Mouse (Mus musculus) kidney, postnatal 0 days (tissue): ENCODE results near the gene Aurkb. TPM values are rescaled to one million over a fixed set of nuclear protein-coding genes. Genes with fewer than 3 reads are reported as not detected.

Source experiments
- ATAC-seq: fragments of 200-750 bp; cut with Nextera tagmentation; replicated peaks from 2 replicates; pipeline ENCODE4 v1.8.0; 2017; ENCODE audit warnings: low read depth, moderate number of reproducible peaks, moderate TSS enrichment, moderate library complexity; ENCODE audit not compliant: low FRiP score
- DNase-seq: peaks from one replicate; pipeline ENCODE4 v3.0.0-alpha.2; 2016; ENCODE audit warnings: low spot score
- H3K27ac ChIP-seq: fragments of 300-500 bp; sonication (generic); 2 replicates; pipeline ENCODE4 v1.5.1; 2014; ENCODE audit warnings: mild to moderate bottlenecking
- H3K27me3 ChIP-seq: fragments of 300-500 bp; sonication (generic); 2 replicates; pipeline ENCODE4 v1.6.1; 2014; ENCODE audit warnings: low read length, mixed read lengths; ENCODE audit not compliant: insufficient read depth
- H3K36me3 ChIP-seq: fragments of 300-500 bp; sonication (generic); 2 replicates; pipeline ENCODE4 v1.6.1; 2014; ENCODE audit warnings: low read length, mixed read lengths; ENCODE audit not compliant: insufficient read depth
- H3K4me1 ChIP-seq: fragments of 300-500 bp; sonication (generic); replicated peaks from 2 replicates; pipeline ENCODE4 v1.6.1; 2014; ENCODE audit warnings: antibody characterized with exemption, low read length, mixed read lengths; ENCODE audit not compliant: insufficient read depth
- H3K4me2 ChIP-seq: fragments of 300-500 bp; sonication (generic); 2 replicates; pipeline ENCODE4 v1.6.1; 2014; ENCODE audit warnings: mild to moderate bottlenecking, low read length, moderate library complexity, mixed read lengths
- H3K4me3 ChIP-seq: fragments of 300-500 bp; sonication (generic); replicated peaks from 2 replicates; pipeline ENCODE4 v1.5.1; 2014; ENCODE audit warnings: low read depth, low read length
- H3K9ac ChIP-seq: fragments of 300-500 bp; sonication (generic); 2 replicates; pipeline ENCODE4 v1.6.1; 2014; ENCODE audit warnings: low read depth, low read length
- H3K9me3 ChIP-seq: fragments of 300-500 bp; sonication (generic); replicated peaks from 2 replicates; pipeline ENCODE4 v1.6.1; 2016; ENCODE audit warnings: low read length, inconsistent platforms, mixed read lengths
- CTCF ChIP-seq: IDR thresholded peaks from 2 replicates; pipeline ENCODE4 v1.5.1; 2016; ENCODE audit warnings: antibody characterized with exemption, low read depth, mild to moderate bottlenecking, moderate library complexity
- WGBS: fragments of 180-500 bp; shearing (Covaris S2); extraction: QIAGEN DNeasy Blood & Tissue Kit; methylation state at CpG from one replicate; pipeline ENCODE4 v1.1.7; 2014; 5-methylcytosine and 5-hydroxymethylcytosine counted together
- polyA plus RNA-seq: library from polyadenylated mRNA; unstranded; fragments of >200 nt; fragmentation: Nextera tagmentation; extraction: Ambion mirVana; gene quantifications from 2 replicates; pipeline ENCODE4 v1.2.1, GENCODE M21; 2015

Aurkb gene
- polyA plus RNA-seq, 1 experiment from 2014 or later = 49.3 TPM

- Histone ChIP-seq H3K4me1 (peaks cover 6% of the 10 kb centered on the region; the same call in 1 of the 2 replicates), H3K27ac (no peak overlapping the region), H3K4me3 (no peak overlapping the region), H3K9me3 (no peaks in the 10 kb centered on the region), H3K36me3 (no peaks in the 10 kb centered on the region), H3K4me2 (no peak overlapping the region), H3K9ac (no peak overlapping the region), H3K27me3 (no peaks in the 10 kb centered on the region)
- no peak for TF ChIP-seq CTCF
- DNase-seq (no peak), ATAC-seq (no peak)
- 62% methylated on average over 8 of the region's 9 CpGs for WGBS
Observed at GRCm38 (mm10) chr11:69075764-69076479, 30.5 kb downstream of the Aurkb start.

DNA sequence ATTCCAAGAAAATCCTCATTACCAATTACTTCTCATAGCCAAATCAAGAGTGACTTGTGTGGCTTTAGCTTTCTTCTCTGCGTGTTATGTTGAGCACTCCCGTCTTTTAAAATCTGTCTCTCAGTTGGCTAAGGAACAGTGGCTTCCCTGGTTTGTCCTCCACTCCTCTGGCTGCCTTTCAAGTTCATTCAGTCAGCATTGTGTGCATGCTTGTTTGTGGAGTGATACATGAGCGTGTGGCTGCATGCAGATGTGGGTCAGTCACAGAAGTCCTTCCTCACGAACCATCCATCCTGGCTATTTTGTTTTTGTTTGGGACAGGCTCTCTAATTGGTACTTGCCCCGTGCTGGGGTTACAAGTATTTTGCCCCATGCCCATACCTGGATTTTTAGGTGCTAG, 31.1 kb downstream of the Aurkb start:
- Histone ChIP-seq H3K4me3 (no peak overlapping the region), H3K9ac (no peak overlapping the region), H3K36me3 (no peaks in the 10 kb centered on the region), H3K9me3 (no peaks in the 10 kb centered on the region), H3K27me3 (no peaks in the 10 kb centered on the region), H3K4me1 (no peaks in the 10 kb centered on the region), H3K27ac (no peak overlapping the region), H3K4me2 (no peak overlapping the region)
- WGBS = 69% methylated on average over 5 of the region's 5 CpGs
- TF ChIP-seq CTCF = no peak
- DNase-seq (no peak), ATAC-seq (no peak)

DNA sequence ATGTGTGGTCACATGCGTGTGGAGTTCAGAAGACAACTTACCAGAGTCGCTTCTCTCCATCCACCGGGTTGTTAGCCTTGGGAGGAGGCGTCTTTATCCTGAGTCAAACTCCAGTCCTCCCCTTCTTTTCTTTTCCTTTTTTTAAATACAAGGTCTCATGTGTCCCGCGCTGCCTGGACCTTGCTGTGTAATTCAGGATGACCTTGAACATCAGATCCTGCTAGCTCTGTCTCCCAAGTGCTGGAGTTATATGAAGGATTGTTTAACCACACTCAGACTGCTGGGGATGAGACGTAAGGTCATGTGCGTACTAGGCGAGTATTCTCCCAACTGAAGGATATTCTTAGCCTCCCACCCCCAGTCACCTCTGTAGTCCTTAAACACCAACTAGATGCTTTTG, 31.9 kb downstream of the Aurkb start:
- WGBS = 73% methylated on average over 9 of the region's 9 CpGs
- H3K4me1 ChIP-seq = no peaks in the 10 kb centered on the region
- no peaks in the 10 kb centered on the region for H3K9me3 ChIP-seq
- no peak for TF ChIP-seq CTCF
- no peaks in the 10 kb centered on the region for H3K27me3 ChIP-seq
- H3K36me3 ChIP-seq = no peaks in the 10 kb centered on the region
- no peak overlapping the region for H3K9ac ChIP-seq
- ATAC-seq (no peak), DNase-seq (no peak)
- no peak overlapping the region for H3K4me3 ChIP-seq
- no peak overlapping the region for H3K27ac ChIP-seq
- no peak overlapping the region for H3K4me2 ChIP-seq

- TF ChIP-seq CTCF = no peak
- H3K4me2 ChIP-seq = no peak overlapping the region
- no peaks in the 10 kb centered on the region for H3K27me3 ChIP-seq
- no peak for ATAC-seq
- H3K9ac ChIP-seq = no peak overlapping the region
- no peaks in the 10 kb centered on the region for H3K9me3 ChIP-seq
- WGBS = 53% methylated on average over 6 of the region's 6 CpGs
- H3K27ac ChIP-seq = no peak overlapping the region
- DNase-seq = no peak
- H3K36me3 ChIP-seq = no peaks in the 10 kb centered on the region
- H3K4me3 ChIP-seq = no peak overlapping the region
- H3K4me1 ChIP-seq = no peaks in the 10 kb centered on the region
Observed at GRCm38 (mm10) chr11:69078041-69078440, 32.6 kb downstream of the Aurkb start.

- ATAC-seq = 0 out of 2 replicates have a peak, but pooled peaks have one; percentile 31
- Histone ChIP-seq H3K9ac (no peak overlapping the region), H3K4me2 (no peak overlapping the region), H3K9me3 (no peaks in the 10 kb centered on the region), H3K27ac (peak overlapping the region; percentile 55; the same call in 1 of the 2 replicates), H3K27me3 (no peaks in the 10 kb centered on the region), H3K4me3 (no peak overlapping the region), H3K4me1 (no peaks in the 10 kb centered on the region), H3K36me3 (no peaks in the 10 kb centered on the region)
- DNase-seq = peak; percentile 54
- WGBS = 32% methylated on average over 5 of the region's 5 CpGs
- TF ChIP-seq CTCF = no peak
Observed at GRCm38 (mm10) chr11:69078805-69079438, 33.5 kb downstream of the Aurkb start.

- no peak overlapping the region for H3K4me2 ChIP-seq
- TF ChIP-seq CTCF = no peak
- H3K9ac ChIP-seq = no peak overlapping the region
- peak; percentile 36; the same call in 1 of the 2 replicates for ATAC-seq
- no peak overlapping the region for H3K4me3 ChIP-seq
- no peaks in the 10 kb centered on the region for H3K4me1 ChIP-seq
- H3K36me3 ChIP-seq = no peaks in the 10 kb centered on the region
- H3K27me3 ChIP-seq = no peaks in the 10 kb centered on the region
- H3K9me3 ChIP-seq = no peaks in the 10 kb centered on the region
- 68% methylated on average over 15 of the region's 15 CpGs for WGBS
- H3K27ac ChIP-seq = no peak overlapping the region
- DNase-seq = peak; percentile 13
Observed at GRCm38 (mm10) chr11:69080102-69080854, 34.8 kb downstream of the Aurkb start.
